Mouse (Mus musculus) cortical plate, adult 2 months (tissue): Measurements from ENCODE around the gene Map1lc3b.

Experiments
- CTCF ChIP-seq: fragments of 200-500 bp; IDR thresholded peaks from 2 replicates; pipeline ENCODE4 v1.5.1; 2011; ENCODE audit warnings: mild to moderate bottlenecking, control low read depth, low read length; ENCODE audit not compliant: insufficient read depth; ENCODE audit errors: extremely low read depth
- POLR2A ChIP-seq: fragments of 200-500 bp; IDR thresholded peaks from 2 replicates; pipeline ENCODE4 v1.6.1; 2011; ENCODE audit warnings: mild to moderate bottlenecking, low read length, control low read depth; ENCODE audit not compliant: insufficient read depth; ENCODE audit errors: extremely low read depth

DNA sequence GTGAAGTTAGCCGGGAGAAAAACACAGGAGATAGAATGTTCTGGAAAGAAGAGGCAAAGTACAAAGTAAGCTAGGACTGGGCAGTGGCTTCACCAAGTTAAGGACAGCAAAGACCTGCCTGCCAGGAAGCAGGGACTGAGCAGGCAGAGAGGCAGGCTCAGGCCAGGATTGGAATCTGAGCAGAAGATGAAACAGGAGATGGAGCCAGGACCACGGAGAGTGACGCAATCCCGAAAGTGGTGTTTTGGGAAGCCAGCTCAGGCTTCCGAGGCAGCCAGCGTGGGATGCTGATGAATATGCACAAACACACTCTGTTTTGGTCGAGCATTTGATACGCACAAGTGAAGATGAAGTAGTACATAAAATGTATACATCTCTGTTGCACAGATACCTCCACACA lies 6.5 kb upstream of the Map1lc3b start:
- TF ChIP-seq CTCF, result no peak
- TF ChIP-seq POLR2A, result no peak
